Mouse (Mus musculus): ENCODE measurements at regions not wholly inside any gene's neighbourhood (a gene's known extent, or its start where the extent isn't known, plus 50 kb on each side); places are given as distances from the start of the nearest gene placed in this dataset.

DNA sequence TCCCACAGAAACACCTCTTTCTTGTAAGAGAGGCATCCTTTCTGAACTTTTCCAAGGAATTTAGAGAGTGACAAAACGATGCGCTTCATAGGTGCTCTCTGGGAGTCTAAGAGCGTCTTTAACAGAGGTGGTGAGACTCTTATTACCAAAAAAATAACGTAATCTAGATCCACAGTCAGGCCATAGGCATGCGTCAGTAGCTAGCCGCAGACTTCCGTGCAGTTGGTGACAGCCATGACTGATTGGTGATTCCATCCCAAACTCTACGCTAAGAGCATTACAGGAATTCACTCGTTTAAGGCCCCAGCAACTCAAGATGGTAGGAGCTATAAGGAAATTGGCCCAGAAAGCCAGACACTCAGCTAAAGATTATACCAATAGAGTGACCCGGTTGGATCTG is 197.4 kb downstream of the Sox9 start:
- Histone ChIP-seq H3K36me3 (ENCODE audit: control insufficient read depth, insufficient read depth, low read length, poor library complexity, severe bottlenecking) (no peaks in the 10 kb centered on the region), H3K27me3 (ENCODE audit: control insufficient read depth, insufficient read depth, low read length, poor library complexity, severe bottlenecking) (no peaks in the 10 kb centered on the region)
- DNase-seq (ENCODE audit: low read depth, low spot score), result no peak

DNA sequence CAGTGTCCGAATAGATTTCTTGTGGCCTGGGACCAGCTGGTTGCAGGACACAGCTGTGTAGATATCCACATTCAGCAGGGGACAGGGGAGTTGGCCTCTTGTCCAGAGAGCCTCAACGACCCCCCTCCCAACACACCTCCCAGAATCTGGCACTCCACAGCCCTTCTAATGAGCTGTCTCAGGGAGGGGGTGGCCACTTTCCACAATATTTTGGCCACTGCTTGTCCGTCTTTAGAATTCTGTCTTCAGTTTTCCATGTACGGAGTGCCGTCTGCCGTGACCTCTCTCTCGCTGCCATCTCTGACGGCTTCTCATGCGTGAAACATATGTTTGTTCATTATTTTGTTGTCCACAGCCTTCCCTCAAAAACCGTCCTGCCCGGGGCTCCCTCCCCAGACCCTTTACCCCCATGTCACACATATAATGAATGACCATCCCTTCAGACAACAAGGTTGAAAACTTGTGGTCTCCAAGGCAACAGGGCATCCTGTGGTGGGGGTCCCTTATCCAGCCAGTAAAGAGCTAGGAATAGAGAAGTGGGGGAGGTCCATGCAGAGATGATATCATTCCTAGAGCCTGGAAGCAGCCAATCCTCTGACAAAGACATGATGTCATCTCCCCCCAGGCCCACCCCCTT is 200.3 kb downstream of the Sox9 start:
- H3K27me3 ChIP-seq (ENCODE audit: control insufficient read depth, insufficient read depth, low read length, poor library complexity, severe bottlenecking), result no peaks in the 10 kb centered on the region
- DNase-seq (ENCODE audit: low read depth, low spot score), result no peak
- no peaks in the 10 kb centered on the region for H3K36me3 ChIP-seq (ENCODE audit: control insufficient read depth, insufficient read depth, low read length, poor library complexity, severe bottlenecking)

DNA sequence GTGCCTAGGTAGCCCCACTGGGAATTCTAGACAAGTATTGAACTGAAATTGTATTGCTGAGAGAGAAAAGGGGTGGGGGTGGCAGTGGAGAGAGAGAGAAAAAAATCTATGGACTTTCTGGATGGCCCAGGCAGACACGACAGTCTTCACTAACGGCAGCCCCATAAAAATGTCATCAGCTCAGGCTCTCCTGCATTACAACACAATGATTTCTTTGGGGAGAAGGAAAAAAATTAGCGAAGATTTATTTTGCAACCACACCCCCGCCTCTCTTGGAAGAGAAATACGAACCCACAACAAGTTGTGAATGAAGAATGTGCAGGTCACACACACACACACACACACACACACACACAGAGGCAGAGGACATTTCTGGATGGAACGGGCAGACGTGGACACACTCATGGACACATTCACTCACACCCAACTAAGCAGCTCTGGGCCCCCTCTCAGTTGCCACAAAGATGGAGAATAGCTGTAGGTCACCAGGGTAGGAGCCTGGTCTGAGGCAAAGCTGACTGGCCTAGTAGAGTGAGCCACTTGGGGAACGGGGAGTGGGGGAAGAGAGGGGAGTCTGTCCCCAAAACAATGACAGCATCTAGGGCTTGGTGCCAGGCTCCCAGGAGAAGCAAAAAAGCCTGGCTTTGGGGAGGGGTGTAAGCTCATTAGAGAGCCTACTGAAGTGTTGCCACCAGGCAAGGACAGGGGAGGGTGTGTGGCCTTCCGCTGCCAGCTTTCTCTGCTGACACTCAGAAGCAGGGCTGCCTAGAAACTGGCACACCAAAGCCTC is 201.0 kb downstream of the Sox9 start:
- Histone ChIP-seq H3K36me3 (ENCODE audit: control insufficient read depth, insufficient read depth, low read length, poor library complexity, severe bottlenecking) (no peaks in the 10 kb centered on the region), H3K27me3 (ENCODE audit: control insufficient read depth, insufficient read depth, low read length, poor library complexity, severe bottlenecking) (no peaks in the 10 kb centered on the region)
- DNase-seq (ENCODE audit: low read depth, low spot score), result no peak

DNA sequence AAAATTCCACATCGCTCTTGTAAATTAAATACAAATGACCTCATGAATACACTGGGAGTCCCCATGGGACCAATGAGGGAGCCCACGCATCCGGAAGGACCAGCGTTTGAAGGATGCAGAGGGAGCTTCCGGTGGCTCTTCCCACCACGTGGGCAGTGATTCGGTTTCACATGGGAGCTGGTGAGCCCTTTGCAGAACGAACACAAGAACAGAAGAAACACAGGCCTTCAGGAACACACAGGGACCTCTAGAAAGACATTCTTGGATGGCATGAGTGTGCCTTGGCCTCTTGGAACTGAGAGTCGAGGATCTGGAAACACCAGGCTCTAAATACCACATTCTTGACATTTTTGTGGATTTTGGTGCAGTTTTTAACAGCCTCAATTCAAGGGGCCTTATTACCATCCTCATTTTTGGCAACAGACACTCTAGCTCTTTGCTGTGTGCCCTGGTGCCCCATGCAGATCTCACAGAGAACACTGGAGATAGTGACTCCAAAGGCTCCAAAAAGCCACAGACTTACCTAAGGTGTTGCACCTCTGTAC is 204.1 kb downstream of the Sox9 start:
- DNase-seq (ENCODE audit: low read depth, low spot score), result no peak
- H3K36me3 ChIP-seq (ENCODE audit: control insufficient read depth, insufficient read depth, low read length, poor library complexity, severe bottlenecking), result no peaks in the 10 kb centered on the region
- H3K27me3 ChIP-seq (ENCODE audit: control insufficient read depth, insufficient read depth, low read length, poor library complexity, severe bottlenecking), result no peaks in the 10 kb centered on the region

DNA sequence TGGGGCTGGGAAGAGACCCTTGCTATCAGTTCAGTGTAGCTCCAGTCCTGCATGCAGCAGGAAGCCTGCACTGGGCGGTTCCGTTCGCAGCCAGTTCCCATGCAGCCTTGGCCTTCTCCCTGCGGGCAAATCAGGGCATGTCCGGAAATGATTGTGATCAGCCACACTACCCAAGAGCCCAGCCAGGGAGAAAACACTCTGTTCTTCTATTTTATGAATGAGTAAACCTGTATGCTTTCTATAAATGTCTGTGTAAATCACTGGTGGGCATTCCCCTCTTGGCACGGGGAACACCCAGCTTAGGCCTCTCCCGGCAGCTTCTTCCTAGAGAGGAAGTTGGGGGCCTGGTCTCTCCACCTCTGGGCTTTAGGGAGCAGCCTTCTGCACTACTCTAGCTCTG is 205.8 kb downstream of the Sox9 start:
- no peaks in the 10 kb centered on the region for H3K36me3 ChIP-seq (ENCODE audit: control insufficient read depth, insufficient read depth, low read length, poor library complexity, severe bottlenecking)
- no peak for DNase-seq (ENCODE audit: low read depth, low spot score)
- H3K27me3 ChIP-seq (ENCODE audit: control insufficient read depth, insufficient read depth, low read length, poor library complexity, severe bottlenecking), result no peaks in the 10 kb centered on the region

DNA sequence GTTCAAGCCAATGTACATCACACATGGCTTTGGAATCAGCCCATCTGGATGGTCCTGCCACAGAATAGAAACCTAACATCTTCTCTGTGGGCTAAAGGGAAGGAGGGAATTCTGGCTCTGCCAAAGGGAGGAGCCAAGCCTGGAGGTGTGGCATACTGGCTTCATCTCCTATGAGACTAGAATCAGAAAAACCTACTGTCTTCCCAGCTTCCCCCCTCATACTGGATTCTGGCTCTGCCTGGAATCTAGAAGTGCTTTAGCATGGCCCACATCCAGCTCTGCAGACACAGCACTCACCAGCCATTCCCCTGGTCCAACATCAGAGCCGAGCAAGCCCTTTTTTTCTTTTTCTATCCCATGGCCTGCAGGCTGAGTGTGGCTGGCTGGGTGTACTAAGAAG is 206.9 kb downstream of the Sox9 start:
- Histone ChIP-seq H3K27me3 (ENCODE audit: control insufficient read depth, insufficient read depth, low read length, poor library complexity, severe bottlenecking) (no peaks in the 10 kb centered on the region), H3K36me3 (ENCODE audit: control insufficient read depth, insufficient read depth, low read length, poor library complexity, severe bottlenecking) (no peaks in the 10 kb centered on the region)
- no peak for DNase-seq (ENCODE audit: low read depth, low spot score)

DNA sequence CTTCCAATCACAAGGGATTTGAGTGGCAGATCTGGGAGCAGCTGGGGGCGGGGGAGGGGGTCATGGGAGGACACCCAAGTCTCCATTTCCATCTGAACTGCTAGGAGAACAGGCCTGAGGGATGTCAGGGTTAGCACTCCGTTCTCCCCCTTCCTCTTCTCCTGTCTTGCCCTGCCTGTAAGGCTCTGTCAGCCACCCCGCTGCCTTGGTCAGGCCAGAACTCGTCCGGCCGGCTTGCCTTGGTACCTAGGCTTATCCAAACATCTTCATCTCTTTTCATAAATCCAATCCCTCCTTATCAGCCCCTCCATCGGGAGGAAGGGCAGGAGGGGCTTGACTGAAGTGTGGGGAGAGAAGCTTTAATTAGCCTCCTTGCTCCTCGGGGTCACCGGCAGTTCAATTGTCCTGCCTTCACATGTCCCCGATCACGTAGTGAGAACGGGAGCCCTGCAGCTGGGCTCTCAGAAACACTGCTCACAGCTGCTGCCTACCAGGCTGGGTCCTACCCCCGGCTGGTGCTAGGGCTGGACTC is 208.0 kb downstream of the Sox9 start:
- DNase-seq (ENCODE audit: low read depth, low spot score), result no peak
- no peaks in the 10 kb centered on the region for H3K27me3 ChIP-seq (ENCODE audit: control insufficient read depth, insufficient read depth, low read length, poor library complexity, severe bottlenecking)
- no peaks in the 10 kb centered on the region for H3K36me3 ChIP-seq (ENCODE audit: control insufficient read depth, insufficient read depth, low read length, poor library complexity, severe bottlenecking)

DNA sequence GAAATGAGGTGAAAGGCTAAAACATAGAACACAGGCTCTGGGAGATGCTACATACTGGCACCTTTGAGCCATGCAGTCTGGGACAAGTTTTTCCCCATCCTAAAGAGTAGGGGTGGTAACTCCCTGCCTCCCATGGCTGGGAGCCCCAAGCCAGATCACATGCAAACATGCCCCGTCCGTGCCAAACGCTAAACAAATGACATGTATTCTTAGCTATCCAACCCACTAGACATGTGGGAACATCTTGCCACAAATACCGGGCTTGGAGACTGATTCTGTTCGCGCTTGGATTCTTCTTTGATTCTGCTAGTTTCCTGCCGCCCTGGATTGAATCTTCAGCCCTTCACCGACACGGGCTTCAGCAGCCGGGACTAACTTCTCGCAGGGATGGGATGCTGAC is 208.7 kb downstream of the Sox9 start:
- no peak for DNase-seq (ENCODE audit: low read depth, low spot score)
- no peaks in the 10 kb centered on the region for H3K27me3 ChIP-seq (ENCODE audit: control insufficient read depth, insufficient read depth, low read length, poor library complexity, severe bottlenecking)
- no peaks in the 10 kb centered on the region for H3K36me3 ChIP-seq (ENCODE audit: control insufficient read depth, insufficient read depth, low read length, poor library complexity, severe bottlenecking)

DNA sequence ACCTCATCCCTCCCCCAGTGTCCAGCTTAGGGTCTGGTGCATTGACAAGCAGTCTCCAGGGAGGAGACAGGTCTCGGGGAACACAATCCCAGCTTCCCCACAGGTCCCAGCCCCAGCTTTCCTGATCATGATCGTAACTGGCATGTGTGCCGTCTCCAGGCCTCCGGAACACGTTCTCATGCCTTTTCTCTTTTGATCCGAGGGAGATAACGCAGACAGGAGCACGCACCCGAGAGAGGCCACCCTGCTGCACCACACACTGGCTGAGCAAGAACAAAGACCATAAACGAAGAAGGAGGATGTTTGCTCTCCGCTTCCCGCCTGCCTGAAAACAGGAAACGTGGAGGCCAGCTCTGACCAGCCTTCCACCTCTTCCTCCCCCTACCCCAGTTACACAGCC is 209.8 kb downstream of the Sox9 start:
- H3K36me3 ChIP-seq (ENCODE audit: control insufficient read depth, insufficient read depth, low read length, poor library complexity, severe bottlenecking), result no peaks in the 10 kb centered on the region
- DNase-seq (ENCODE audit: low read depth, low spot score), result no peak
- no peaks in the 10 kb centered on the region for H3K27me3 ChIP-seq (ENCODE audit: control insufficient read depth, insufficient read depth, low read length, poor library complexity, severe bottlenecking)

DNA sequence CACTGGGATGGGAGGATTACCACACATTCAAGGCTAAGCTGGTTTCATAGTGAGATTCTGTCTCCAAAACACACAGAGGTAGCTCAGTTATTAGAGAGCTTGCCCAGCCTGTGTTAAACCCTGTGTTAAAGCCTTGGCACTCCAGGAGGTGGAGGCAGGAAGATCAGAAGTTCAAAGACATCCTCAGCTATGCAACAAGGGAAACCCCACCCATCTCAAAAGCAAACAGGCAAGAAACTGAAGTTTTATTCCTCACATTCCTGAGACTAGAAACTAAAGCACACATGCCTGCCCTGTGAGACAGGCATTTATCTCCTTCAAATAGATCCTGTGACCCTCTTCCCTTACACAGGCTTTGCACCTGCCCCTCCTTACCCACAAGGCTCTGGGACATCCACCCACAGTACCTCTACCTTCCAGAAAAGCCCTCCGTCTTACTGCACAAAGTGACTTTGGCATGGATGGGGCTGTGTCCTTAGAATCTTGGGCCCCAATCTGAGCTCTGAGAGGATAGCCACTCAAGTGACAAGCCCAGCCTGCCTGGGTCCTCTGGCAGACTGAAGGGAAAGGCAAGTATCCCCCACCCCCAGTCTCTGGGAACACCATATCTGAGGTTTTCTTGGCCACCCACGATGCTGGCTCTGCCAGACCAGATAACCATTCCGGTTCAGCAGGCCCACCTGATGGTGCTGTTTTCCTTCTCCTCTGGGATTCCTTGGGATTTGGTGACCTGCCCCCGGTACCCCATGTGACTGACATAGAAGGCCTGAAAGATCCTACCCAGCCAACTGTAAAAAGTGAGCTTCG is 217.0 kb downstream of the Sox9 start:
- DNase-seq (ENCODE audit: low read depth, low spot score), result no peak
- Histone ChIP-seq H3K27me3 (ENCODE audit: control insufficient read depth, insufficient read depth, low read length, poor library complexity, severe bottlenecking) (no peaks in the 10 kb centered on the region), H3K36me3 (ENCODE audit: control insufficient read depth, insufficient read depth, low read length, poor library complexity, severe bottlenecking) (no peaks in the 10 kb centered on the region)

DNA sequence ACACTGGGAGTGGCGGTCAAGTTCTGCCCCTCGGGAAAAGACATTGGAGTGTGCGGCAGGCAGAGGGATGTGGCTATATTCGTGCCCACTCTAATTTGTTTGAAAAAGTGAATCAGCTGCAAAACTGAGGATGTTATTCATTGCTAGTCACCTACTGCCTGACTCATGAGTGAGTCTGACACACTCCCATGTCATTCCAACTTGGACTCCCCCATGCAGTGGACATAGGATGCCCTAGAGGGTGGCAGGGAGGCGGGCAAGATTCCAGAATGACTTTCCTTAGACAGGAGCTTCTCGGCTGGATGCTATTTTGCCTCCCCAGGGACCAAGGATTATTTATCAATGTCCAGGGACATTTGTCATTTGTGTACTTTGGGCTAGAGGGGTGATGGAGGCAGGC is 219.0 kb downstream of the Sox9 start:
- no peaks in the 10 kb centered on the region for H3K27me3 ChIP-seq (ENCODE audit: control insufficient read depth, insufficient read depth, low read length, poor library complexity, severe bottlenecking)
- no peaks in the 10 kb centered on the region for H3K36me3 ChIP-seq (ENCODE audit: control insufficient read depth, insufficient read depth, low read length, poor library complexity, severe bottlenecking)
- DNase-seq (ENCODE audit: low read depth, low spot score), result no peak

DNA sequence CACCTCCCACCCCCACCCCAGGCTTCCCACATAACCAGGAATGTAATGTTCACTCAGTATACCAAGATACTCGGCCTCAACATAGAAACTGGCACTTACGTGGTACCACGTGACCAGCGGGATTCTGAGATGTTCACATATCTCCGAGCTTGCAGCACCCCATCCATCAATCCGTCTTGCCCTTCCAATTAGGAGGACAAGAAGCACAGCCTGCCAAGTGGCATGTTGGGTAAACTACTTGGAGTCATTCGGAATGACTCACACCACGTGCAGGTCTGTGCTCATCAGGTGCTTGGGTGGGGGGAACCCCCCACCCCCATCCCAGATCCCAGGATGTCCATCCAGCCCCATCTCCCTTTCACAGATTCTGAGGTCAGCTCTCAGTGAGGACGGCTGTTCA is 223.9 kb downstream of the Sox9 start:
- H3K27me3 ChIP-seq (ENCODE audit: control insufficient read depth, insufficient read depth, low read length, poor library complexity, severe bottlenecking), result no peaks in the 10 kb centered on the region
- no peaks in the 10 kb centered on the region for H3K36me3 ChIP-seq (ENCODE audit: control insufficient read depth, insufficient read depth, low read length, poor library complexity, severe bottlenecking)
- DNase-seq (ENCODE audit: low read depth, low spot score), result no peak

DNA sequence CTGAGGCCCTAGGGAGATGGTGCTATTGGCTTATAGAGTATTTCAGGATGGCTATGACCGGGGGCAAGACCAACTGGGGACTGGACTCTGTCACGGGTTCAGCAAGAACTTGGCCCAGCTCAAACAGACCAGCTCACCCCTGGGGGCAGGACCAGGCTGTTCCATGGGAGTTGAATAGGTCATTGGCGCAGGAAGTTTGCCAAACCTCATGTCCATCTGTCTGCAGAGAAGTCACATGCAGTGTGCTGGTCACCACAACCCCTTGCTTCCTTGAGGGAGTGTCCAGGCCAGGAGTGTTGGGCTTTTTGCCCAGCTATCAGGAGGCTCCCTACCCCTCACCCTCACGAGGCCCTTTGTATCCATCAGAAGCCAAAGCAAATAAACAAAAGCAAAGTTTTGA is 226.5 kb downstream of the Sox9 start:
- no peaks in the 10 kb centered on the region for H3K36me3 ChIP-seq (ENCODE audit: control insufficient read depth, insufficient read depth, low read length, poor library complexity, severe bottlenecking)
- no peak for DNase-seq (ENCODE audit: low read depth, low spot score)
- no peaks in the 10 kb centered on the region for H3K27me3 ChIP-seq (ENCODE audit: control insufficient read depth, insufficient read depth, low read length, poor library complexity, severe bottlenecking)

DNA sequence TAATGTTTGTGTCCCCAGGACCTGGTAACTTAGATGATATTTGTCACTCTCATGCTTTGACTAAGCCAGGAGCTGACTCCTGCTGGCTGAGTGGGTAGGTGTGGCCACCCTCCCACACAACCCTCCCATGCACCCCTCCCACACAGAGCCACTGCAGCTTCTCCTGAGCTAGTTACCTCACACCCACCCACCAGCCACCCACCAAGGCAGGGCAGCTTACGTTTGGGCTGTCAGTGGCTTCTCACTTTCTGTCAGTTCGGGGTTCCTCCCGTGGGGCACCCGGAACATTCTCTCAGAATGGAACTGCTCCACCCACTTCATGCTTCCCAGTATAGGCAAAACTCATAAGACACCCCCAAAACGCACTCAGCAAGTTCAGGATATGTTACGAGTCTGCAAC is 227.4 kb downstream of the Sox9 start:
- H3K36me3 ChIP-seq (ENCODE audit: control insufficient read depth, insufficient read depth, low read length, poor library complexity, severe bottlenecking), result no peaks in the 10 kb centered on the region
- no peak for DNase-seq (ENCODE audit: low read depth, low spot score)
- H3K27me3 ChIP-seq (ENCODE audit: control insufficient read depth, insufficient read depth, low read length, poor library complexity, severe bottlenecking), result no peaks in the 10 kb centered on the region

DNA sequence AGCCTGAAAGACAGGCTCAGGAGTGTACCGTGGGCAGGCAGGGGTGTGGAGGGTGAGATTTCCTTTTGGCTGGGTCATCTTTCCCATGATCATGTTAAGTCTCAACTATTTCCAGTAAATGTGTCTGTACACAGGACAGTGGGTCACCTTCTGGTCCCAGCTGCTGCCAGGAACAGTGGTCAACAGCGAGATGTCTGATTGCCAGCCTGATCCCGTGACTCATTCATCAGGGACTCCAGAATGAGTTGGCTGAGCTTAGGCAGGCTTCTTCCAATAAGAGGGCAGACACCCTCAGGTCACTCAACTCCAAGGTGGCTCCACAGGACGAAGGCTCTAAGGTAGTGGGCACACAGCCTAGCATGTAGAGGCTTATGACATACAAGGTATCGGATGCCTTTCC is 228.9 kb downstream of the Sox9 start:
- no peaks in the 10 kb centered on the region for H3K36me3 ChIP-seq (ENCODE audit: control insufficient read depth, insufficient read depth, low read length, poor library complexity, severe bottlenecking)
- H3K27me3 ChIP-seq (ENCODE audit: control insufficient read depth, insufficient read depth, low read length, poor library complexity, severe bottlenecking), result no peaks in the 10 kb centered on the region
- no peak for DNase-seq (ENCODE audit: low read depth, low spot score)
